Mouse (Mus musculus): ENCODE measurements at regions not wholly inside any gene's neighbourhood (a gene's known extent, or its start where the extent isn't known, plus 50 kb on each side); places are given as distances from the start of the nearest gene placed in this dataset.

GRCm38 (mm10) chr2:46993126-46993525 is 1820.8 kb upstream of the Acvr2a start:
- no peak for DNase-seq (ENCODE audit: low read depth, low spot score)

DNA sequence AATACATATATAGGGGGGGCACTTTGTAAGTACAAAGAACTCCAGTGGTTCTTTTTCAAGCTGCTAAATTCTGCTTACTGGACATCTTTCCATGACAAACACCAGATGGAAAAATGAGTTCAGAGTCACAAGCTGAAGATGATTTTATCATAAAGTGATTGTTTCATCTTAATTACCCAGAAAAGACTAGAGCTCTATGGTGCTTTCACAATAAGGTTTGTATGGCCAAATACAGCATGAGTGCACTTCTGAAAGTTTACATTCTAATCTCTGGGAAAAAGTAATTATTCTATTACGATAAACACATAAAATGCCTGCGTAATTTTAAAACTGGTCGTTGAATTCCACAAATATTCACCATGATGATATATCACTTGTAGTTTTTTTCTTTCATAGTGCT is 1821.2 kb upstream of the Acvr2a start:
- no peak for DNase-seq (ENCODE audit: low read depth, low spot score)

DNA sequence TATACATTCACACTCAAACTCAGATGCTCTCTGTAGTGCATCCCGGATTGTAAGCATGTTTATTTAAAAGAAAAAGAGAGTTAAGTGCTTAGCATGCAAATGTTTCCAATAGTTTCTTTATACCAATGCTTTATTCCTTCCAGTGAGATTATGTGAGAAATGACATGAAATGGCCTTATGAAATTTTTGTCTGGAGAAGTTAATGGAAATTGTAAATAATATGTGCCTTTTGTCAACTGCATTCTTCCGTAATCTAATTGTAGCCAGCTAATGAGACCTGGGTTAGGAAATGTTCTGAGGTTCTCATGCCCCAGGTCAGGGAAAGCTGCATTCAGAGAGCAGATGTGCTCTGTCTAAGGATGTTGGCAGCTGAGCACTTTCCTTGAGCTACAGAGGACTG is 1827.2 kb upstream of the Acvr2a start:
- no peak for DNase-seq (ENCODE audit: low read depth, low spot score)

DNA sequence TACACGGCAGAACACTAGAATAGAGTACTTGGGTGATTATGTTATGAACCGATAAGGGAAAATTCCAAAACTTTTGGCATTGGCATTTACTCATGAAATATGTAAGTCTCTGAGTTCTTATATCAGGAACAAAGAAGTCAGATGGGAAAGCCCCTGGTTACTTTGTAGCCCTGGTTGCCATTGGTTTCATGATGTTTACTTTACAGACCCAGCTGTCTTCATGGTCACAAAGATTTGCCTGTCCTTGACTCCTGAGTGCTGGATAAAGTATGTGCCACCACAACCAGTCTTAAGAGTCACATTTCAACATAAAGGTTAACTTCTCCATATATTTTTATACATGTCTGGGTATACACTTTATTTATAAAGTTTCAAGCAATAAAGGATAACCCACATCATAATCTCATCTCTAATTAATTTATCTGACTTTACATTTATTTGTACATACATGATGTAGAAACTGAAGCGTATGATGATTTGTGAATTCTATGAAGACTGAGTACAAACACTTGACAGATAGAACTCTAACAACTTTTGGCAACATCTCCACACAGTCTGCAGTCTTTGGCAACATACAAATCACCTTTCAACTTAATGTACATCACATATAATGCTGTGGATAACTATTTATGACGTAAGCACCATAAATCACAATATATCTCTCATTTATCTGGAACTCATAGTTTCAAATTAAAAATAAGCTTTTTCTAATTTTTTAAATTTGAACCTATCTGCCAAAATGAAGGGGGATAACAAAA is 1827.8 kb upstream of the Acvr2a start:
- no peak for DNase-seq (ENCODE audit: low read depth, low spot score)

DNA sequence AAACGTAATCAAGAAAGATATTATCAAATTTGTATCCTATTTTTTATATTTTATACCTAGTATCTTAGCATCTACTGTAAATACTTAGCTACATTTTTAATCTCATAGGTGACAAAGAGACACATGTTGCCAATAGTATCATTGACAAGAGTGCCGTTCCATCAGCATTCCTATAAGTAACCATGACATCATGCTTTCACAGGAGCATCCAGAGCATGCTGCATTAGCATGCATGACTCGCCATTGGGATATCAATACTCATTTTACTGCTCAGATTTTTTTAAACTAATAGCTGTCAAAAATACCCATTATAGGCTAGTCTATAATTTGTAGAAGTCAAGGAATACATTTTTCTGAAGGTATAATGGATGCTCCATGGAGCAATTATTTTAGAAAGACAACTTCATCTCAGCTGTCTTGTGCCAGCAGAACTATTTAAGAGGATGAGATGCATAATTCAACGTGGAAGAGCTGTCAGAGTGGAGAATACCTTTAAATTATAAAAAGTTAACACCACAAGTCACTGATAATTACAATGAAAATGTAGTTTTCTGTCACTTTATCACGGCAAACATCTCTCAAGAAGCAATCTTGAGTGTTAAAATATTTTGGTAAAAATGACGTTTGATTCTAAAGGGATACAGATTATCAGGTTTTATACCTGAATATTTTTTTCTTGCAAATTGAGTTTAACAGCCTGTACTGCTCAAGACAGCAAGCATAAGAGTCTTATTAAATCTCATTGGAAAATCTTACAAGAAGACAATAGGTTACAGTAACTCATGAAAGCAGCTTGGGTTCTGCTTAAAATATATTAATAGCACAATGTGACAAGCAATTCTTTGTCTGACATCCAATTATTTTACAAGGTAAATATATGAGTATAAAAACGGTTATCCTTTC is 1823.7 kb upstream of the Zeb2 start:
- DNase-seq (ENCODE audit: low read depth, low spot score) = no peak

DNA sequence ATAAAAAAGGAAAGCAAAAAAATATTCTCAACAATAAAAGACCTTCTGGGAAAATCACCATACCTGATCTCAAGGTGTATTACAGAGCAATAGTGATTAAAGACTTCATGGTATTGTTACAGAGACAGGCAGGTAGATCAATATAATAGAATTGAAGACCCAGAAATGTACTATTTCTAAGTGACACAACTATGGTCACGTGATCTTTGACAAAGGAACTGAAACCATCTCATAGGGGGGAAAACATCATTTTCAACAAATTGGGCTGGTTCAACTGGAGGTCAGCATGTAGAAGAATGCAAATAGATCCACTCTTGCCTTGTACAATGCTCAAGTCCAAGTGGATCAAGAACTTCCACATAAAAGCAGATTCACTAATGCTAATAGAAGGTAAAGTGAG is 1815.6 kb upstream of the Zeb2 start:
- no peak for DNase-seq (ENCODE audit: low read depth, low spot score)

GRCm38 (mm10) chr2:46924189-46924588 is 1807.0 kb upstream of the Zeb2 start:
- DNase-seq (ENCODE audit: low read depth, low spot score) = no peak

DNA sequence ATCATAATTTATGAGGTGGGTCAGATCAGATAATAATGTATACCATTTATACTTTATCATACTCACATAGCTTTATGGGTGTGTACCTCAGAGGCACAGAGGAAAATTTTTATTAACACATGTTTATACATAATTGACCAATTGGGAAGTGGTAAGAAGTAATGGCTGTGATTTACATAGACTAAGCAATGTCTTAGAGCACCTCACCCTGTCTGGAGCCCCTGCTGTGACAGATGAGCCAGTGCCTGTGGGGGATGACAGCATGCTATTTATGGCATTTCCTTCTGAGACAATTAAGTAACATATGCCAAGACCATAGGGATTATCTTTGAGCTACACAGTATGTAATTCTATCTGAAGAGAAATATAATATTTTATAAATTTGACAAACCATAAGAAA is 1796.3 kb upstream of the Zeb2 start:
- DNase-seq (ENCODE audit: low read depth, low spot score) = no peak

DNA sequence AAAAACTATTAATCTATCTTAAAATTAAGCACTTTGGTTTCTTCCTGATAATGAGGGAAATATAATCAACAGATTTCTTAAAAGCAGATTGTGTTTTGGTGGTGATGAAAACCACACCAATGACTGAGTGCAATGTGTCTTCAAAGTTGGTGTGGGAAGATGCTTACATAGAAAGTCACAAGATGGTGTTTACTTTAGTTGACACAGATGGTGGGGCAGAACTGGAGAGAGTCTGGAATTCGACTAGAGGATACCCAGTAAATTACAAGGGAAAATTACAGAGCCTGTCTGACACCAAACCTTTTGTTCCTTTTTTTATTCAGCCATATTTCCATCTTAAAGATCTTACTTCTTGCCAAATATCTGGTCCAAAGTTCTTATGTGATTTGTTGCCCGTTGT is 1766.0 kb upstream of the Zeb2 start:
- peak; percentile 19 for DNase-seq (ENCODE audit: low read depth, low spot score)

DNA sequence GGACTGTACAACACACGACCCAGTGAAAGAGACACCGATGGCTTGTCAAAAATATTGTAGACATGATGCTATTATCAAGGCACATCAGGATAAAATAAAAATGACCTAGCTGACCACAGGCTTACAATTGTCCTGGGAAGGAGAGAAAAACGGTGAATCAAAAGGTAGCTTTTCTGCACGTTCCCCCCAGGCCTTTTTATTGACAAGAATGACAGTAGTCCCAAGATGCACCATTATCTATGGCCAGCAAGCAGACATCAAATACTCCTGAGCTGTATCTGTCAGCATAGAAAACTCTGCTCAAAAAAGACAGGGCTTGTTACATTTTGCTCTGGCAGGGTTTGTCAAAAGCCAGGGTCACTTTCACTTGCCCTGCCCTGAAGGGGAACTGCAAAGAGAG is 1753.6 kb upstream of the Zeb2 start:
- DNase-seq (ENCODE audit: low read depth, low spot score) = no peak

Measured in telencephalon, adult 2 months (tissue).